Mouse (Mus musculus): ENCODE measurements around the gene Olfr1301. TPM values are rescaled to one million over a fixed set of nuclear protein-coding genes. Genes with fewer than 3 reads are reported as not detected.

The Olfr1301 gene
- not detected for total RNA-seq (2021)
- long read RNA-seq = 0 reads

DNA sequence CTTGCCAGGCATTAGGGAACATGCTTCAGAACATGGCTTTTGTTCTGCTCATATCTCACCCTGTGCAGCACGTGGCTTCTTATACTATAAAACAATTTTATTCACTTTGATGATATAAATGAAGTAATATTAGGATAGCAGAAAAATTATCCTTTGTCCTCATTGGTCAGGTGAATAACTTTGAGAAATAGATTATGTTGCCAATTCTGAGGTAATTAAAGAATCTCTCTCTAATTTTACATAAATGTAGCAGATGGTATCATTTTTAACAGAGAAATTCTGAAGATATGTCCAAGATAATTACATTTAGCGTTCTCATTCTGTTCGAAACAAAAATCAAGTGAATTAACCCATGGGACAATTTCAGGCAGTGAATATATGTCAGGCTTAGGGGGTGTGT is at the start of gene Olfr1301:
Gene Olfr1301 (plus strand): TSS at position 301 of the 400 bp plus-strand sequence.
- no peak for DNase-seq (ENCODE audit: low spot score in 2 of 2)

DNA sequence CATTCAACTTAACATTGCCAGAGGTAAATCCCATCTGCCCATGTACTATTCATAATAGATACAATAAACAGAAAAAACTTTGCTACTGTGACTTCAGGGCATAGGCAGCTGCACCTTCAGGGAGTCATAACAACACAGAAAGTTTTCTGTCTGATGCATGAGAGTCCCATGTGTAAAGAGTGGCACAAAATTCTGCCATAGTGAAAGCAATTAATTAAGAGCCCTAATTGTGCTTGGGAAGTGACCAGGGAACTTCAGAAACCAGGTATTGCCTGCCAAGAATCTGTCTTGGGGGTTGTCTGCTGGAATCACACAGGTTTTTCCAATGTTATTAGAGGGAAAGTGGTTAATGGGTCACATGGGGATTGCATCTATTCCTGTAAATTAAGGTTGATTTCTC is 24.1 kb upstream of the Olfr1301 start:
- no peak for DNase-seq (ENCODE audit: low spot score in 2 of 2)

DNA sequence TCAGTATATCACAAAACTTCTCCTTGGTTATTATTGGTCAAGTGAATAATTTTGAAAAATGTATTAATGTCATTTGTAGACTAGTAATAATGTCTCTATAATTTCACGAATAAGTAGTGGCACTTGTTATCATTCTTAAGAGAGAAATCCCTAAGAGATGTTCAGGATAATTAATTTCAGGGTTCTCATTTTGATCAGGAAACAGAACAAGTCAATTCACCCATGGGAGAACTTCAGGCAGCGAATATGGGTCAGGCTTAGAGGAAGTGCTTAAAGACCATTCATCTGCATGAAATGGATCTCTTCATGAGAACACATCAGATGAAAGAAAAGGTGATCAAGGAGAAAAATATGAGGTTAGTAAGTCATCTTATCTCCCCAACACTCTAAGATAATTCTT is 26.3 kb downstream of the Olfr1301 start, which contains the start of gene Olfr1302:
Gene Olfr1302 (plus strand): TSS at position 301 of the 400 bp plus-strand sequence.
- no peak for DNase-seq (ENCODE audit: low spot score in 2 of 2)

Other genes with a start within 250 kb of the Olfr1301 start
- not detected for gene Olfr1293-ps, start 225.8 kb upstream of the Olfr1301 start, total RNA-seq (2021)
- gene Olfr1294, start 210.7 kb upstream of the Olfr1301 start, total RNA-seq (2021) = not detected
- gene Olfr1295, start 181.3 kb upstream of the Olfr1301 start, total RNA-seq (2021) = not detected
- not detected for gene Olfr1297, start 124.5 kb upstream of the Olfr1301 start, total RNA-seq (2021)
- not detected for gene Olfr1298, start 101.8 kb upstream of the Olfr1301 start, total RNA-seq (2021)
- gene Olfr1299, start 89.6 kb upstream of the Olfr1301 start, total RNA-seq (2021) = not detected
- not detected for gene Olfr1302, start 26.4 kb downstream of the Olfr1301 start, total RNA-seq (2021)
- gene Olfr1303, start 69.3 kb downstream of the Olfr1301 start, total RNA-seq (2021) = not detected
- not detected for gene Olfr1305, start 126.1 kb downstream of the Olfr1301 start, total RNA-seq (2021)
- gene Olfr1306, start 165.3 kb downstream of the Olfr1301 start, total RNA-seq (2021) = not detected
- gene Olfr1307, start 198.4 kb downstream of the Olfr1301 start, total RNA-seq (2021) = under 1 TPM in 1 of 2 experiments, not detected in 1; 0.02 TPM
- not detected for gene Olfr1308, start 213.9 kb downstream of the Olfr1301 start, total RNA-seq (2021)
- gene Olfr1309, start 239.3 kb downstream of the Olfr1301 start, total RNA-seq (2021) = not detected

Data from layer of hippocampus, adult 18-20 months (tissue).